Mouse (Mus musculus): ENCODE data around the gene Galp.
"Not testable (repeated sequence)": the region's sequence is repeated elsewhere in the genome, so short reads cannot be mapped to it uniquely, and the experiment has no call there.

Galp gene

DNA sequence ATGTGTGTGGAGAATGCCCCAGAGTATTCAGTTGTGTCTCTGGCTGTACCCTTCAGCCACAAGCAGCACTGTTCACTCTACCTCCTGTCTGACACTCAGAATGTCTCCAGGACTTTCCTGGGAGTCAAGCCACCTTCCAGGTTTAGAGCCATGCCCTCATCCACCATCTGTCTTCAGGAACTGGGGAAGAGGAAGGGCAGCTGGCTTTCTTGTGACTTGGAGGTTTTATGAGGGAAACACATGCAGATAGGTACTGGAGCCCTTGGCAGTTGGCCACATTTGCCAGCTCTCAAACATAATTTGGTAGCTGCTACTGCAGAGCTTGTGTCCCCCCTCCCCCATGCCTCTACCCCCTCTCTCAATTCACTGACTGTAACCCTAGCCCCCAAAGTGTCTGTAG is 17.9 kb upstream of the Galp start:
- no peak for DNase-seq

DNA sequence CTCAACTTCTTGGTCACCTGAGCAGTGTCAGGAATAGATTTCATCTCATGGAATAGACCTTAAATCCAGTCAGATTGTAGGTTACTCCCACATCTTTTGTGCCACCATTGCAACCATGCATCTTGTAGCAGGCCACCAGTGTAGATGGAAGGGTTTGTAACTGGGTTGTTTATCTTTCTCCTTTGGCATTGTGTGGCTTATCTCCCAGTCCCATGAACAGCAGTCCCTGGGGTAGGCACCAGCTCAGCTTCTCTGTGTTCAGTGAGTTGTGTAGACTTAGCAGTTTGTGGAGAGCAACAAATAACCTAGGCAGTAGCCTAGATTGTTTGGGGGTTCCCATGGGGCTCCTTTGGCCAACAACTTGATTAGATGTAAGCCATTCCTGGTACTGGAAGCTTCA is 14.0 kb upstream of the Galp start:
- DNase-seq: no peak

GRCm38 (mm10) chr7:6183802-6184201 is 13.1 kb upstream of the Galp start:
- no peak for DNase-seq

GRCm38 (mm10) chr7:6184521-6184920 is 12.4 kb upstream of the Galp start:
- peak; percentile 23 to 36 for DNase-seq

- DNase-seq: no peak
Observed at GRCm38 (mm10) chr7:6185391-6185790, 11.5 kb upstream of the Galp start.

GRCm38 (mm10) chr7:6186176-6186575 is 10.7 kb upstream of the Galp start:
- no peak for DNase-seq

- no peak for DNase-seq
Observed at GRCm38 (mm10) chr7:6186756-6187155, 10.1 kb upstream of the Galp start.

GRCm38 (mm10) chr7:6189542-6189941 is 7.3 kb upstream of the Galp start:
- DNase-seq: peak in 1 of 2 experiments; percentile 50

GRCm38 (mm10) chr7:6191376-6191775 is 5.5 kb upstream of the Galp start:
- peak; percentile 90 to 91 for DNase-seq

DNA sequence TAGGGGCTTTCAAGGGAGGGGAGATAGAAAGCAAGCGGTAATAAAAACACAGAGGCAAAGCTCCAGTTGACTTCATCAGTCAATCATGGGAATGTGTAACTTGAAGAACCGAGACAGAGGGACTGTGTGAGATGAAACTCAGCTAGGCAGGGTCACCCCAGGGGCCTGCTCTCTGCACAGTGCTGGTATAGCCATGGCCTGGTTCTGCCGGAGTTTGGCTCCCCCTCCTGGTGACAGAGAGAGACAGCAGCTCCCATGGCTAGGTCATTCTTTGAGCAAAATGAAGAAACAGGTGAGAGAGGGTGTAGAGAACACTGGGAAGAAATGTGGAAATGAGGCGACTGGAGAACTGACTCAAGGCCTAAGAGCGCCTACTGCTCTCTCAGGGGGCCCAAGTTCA is 2.8 kb upstream of the Galp start:
- peak; percentile 75 to 78 for DNase-seq

DNA sequence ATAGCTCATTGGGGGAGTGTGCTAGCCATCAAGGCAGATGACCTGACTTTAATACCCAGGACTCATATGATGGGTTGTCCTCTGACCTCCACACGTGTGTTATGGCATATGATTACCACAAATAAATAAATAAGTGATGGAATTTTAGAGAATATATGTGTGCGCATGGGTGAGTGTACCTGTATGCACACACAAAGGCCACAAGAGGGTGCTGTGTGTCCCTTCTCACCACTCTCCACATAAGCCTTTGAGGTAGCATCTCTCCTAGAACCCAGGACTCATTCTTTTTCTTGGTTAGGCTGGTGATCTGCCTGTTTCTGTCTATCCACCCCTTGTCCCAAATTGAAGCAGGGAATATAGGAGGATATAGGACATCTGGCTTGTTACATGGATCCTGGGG is 1.1 kb upstream of the Galp start:
- DNase-seq: no peak

GRCm38 (mm10) chr7:6204200-6204599 is 7.3 kb downstream of the Galp start:
- no peak for DNase-seq

GRCm38 (mm10) chr7:6213144-6213543 is 16.3 kb downstream of the Galp start:
- DNase-seq: peak; percentile 48 to 56

GRCm38 (mm10) chr7:6214691-6215090 is 17.8 kb downstream of the Galp start:
- not testable (repeated sequence) for DNase-seq

- DNase-seq: no peak
Observed at GRCm38 (mm10) chr7:6220147-6220546, 23.3 kb downstream of the Galp start.

GRCm38 (mm10) chr7:6221978-6222377 is 25.1 kb downstream of the Galp start, which contains the start of gene Zscan5b:
Zscan5b (plus strand) TSS chr7:6222278.
- no peak for DNase-seq

DNA sequence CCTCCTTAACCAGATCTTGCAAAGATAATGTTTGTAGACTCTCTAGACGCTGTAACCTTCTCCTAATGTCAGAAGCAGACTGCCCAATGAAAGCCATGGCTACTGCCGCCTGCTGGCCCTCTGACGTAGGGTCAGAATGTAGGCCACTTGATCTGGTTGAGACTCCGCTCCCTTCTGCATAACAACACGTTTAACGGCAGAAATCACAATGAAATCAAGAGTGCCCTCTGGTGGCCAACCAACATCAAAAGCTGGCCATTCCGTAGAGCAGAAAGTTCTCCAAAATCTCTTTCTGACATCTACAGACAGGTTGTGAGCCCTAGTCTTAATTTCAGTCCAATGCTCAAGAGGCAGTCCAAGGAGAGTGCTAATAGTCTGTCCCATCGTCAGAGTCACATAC is 31.6 kb downstream of the Galp start:
- DNase-seq: peak; percentile 5 to 23

GRCm38 (mm10) chr7:6239787-6240186 is 42.9 kb downstream of the Galp start:
- no peak for DNase-seq

DNA sequence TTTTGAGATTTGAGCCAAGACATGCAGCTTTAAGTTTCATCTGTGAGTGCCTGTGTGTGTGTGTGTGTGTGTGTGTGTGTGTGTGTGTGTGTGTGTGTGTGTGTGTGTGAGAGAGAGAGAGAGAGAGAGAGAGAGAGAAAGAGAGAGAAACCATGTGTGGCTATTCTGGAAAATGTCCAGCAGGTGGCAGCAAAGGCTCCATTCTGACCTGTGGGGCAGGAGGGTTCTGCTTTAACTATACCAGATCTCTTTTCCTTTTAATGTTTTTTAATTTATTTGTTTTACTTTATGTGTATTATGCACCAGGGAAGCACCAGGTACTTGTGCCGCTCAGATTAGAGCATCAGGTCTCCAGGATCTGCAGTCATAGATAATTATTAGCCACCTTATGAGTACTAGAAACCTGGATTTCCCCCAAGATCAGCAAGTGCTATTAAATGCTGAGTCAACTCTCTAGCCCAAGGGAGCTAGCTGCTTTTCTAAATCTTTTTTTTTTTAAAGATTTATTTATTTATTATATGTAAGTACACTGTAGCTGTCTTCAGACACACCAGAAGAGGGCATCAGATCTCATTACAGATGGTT is 44.0 kb downstream of the Galp start:
- peak; percentile 60 to 63 for DNase-seq

DNA sequence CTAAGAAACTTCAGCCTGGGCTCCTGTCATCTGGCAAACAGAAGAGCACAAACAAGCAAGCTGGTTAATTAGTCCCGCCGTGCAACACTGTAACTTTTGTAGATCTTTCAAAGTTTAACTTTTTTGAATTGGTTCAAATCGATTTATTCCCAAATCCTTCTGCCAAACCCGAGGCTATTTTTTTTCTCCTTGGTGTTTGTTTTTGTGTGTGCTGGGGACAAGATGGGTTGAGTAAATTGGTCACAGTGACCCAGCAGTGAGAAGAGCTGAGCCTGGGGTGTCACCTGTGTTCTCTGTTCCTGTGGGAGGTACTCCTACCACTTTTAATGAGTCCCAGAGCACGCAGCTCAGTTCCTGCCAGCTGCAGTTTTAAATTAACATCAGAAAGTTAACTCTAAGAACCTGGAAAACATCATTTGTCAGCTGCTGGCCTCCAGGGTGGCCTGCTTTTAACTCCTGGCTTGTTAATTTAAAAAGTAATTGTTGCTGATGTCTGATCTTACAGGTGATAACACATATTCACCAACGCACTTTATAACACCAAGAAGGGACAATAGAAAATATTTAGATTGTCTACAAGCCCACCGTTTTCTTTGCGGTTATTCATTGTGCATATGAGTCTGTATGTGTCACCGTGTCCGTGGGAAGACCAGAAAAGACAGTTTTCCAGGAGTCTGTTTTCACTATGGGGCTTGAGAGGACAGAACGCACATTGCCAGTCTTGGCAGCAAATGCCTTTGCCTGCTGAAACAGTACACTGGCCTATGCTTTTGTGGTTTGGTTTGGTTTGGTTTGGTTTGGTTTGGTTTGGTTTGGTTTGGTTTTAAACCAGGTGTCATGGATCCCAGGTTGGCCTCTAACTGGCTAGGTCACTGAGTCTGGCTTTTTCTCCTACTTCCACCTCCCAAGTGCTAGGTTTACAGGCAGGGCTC is 47.7 kb downstream of the Galp start:
- DNase-seq: peak in 1 of 2 experiments; percentile 5

DNA sequence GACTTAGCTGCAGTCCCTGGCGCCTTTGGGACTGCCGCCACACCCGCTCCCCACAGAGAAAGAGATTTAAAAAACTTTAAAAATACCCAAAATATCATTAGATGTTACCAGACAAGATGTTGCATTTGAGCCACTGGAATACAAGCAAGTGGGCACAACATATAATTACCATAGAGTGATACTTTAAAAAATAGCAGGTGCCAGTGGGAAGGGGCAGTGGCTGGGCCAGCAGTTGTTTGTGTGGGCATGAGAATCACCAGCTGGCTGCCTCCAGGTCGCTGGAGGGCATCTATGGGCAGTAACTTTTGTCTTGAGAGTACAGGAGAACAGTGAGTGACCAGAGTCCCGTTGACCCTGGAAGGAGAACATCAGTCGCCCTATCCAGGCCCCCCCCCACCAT is 55.5 kb downstream of the Galp start, which contains the start of gene Epp13:
Gene Epp13, plus strand, starts transcription at position 301 of the 400 bp plus-strand sequence.
- no peak for DNase-seq

GRCm38 (mm10) chr7:6254451-6254850 is 57.6 kb downstream of the Galp start:
- DNase-seq: no peak

- no peak for DNase-seq
Observed at GRCm38 (mm10) chr7:6257386-6257785, 60.5 kb downstream of the Galp start.

Data from kidney, postnatal 4 days (tissue).